Mouse (Mus musculus) liver, adult (tissue): ENCODE results near the gene Tbc1d8.
A peak's percentile ranks its signal among the peaks of the same experiment; 100 is the strongest.

ENCODE experiments used
- GATA4 ChIP-seq: IDR thresholded peaks from 2 replicates; pipeline ENCODE4 v1.6.1; 2014; ENCODE audit warnings: mild to moderate bottlenecking, low read length; ENCODE audit not compliant: insufficient replicate concordance

Gene Tbc1d8

DNA sequence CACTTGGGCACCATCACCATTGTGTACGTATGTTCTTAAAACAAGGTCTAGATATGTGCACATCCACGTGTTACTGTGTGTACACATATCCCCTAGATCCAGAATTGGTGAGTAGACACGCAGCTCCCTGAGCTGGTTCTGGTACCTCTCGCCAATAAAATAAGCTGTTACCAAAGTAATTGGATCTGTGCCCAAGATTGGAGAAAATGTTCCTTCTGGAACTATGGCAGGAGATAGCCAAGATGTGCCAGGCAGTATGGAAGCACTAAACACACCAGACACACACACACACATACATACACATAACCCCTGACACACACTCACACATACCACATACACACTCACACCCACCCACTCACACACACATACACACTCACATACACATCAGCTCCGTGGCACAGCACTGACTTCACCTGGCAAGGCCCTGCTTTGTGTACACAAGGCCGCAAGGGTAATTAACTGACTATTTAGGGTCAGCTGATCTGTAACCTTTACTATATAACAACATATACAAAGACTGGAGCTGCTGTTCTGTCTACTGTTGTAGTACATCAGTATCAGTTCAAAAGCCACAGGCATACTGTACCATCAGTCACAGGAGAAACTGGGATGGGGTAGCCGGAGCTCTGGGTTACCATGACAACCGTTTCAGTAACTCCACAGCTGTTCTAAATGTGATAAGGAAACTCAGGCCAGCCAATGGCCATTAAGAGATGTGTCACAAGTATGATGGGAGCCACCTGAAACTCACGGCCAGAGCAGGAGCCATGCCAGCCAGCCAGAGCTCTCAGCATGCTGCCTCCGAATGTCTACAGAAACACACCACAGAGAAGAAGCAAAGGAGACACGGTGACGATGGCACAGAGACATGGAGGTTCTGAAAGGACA lies 38.6 kb downstream of the Tbc1d8 start:
- no peak for TF ChIP-seq GATA4

DNA sequence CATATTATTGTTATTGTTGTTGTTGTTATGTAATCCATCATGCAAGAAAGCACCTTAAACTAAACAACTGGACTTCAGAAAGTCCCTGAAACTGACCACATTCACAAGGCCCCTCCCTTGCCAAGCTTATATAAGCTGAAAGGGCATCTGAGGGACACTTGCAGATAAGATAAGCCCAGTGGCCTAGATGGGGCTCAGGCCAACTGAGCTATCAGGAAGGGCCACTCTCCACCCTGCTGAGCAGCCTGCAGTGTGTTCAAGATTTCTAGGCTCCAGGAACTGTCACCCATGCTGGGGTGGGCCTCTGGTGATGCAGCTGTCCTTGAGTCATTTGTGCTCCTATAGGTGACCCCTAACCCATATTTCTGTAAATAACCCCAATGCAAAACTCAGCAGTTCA lies 39.9 kb downstream of the Tbc1d8 start:
- TF ChIP-seq GATA4 = peak; percentile 62; the same call in 1 of the 2 replicates

- no peak; the same call in 1 of the 2 replicates for TF ChIP-seq GATA4
These were observed 44.3 kb downstream of the Tbc1d8 start for GRCm38 (mm10) chr1:39434264-39434663.

GRCm38 (mm10) chr1:39430020-39430419 lies 48.5 kb downstream of the Tbc1d8 start:
- no peak for TF ChIP-seq GATA4

- TF ChIP-seq GATA4 = no peak
These were observed 49.5 kb downstream of the Tbc1d8 start for GRCm38 (mm10) chr1:39429015-39429414.

GRCm38 (mm10) chr1:39428280-39428679 lies 50.3 kb downstream of the Tbc1d8 start:
- TF ChIP-seq GATA4 = 0 out of 2 replicates have a peak, but pooled peaks have one; percentile 14

GRCm38 (mm10) chr1:39425497-39425896 lies 53.1 kb downstream of the Tbc1d8 start:
- TF ChIP-seq GATA4 = no peak

- no peak for TF ChIP-seq GATA4
These were observed 57.6 kb downstream of the Tbc1d8 start for GRCm38 (mm10) chr1:39420987-39421386.

DNA sequence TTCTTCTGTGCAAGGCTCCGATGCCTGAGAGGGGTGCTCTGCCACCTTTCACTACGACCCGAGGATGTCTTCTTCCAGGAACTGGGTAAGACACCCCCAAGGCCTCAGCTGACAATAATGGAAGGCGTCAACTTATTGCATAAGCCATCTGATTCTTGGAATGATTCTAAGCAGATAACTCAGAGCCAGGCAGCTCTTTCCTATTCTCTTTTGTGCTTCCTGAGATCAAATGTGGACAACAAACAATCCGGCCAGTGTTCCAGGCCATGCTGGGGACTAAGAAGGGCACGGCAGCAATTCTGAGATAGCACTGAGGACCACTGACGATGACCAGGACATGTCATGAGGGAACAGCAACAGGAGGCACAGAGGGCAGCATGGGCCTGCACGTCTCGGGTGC lies 59.7 kb downstream of the Tbc1d8 start:
- no peak for TF ChIP-seq GATA4

GRCm38 (mm10) chr1:39417817-39418216 lies 60.7 kb downstream of the Tbc1d8 start:
- peak; percentile 81; the same call in 1 of the 2 replicates for TF ChIP-seq GATA4

DNA sequence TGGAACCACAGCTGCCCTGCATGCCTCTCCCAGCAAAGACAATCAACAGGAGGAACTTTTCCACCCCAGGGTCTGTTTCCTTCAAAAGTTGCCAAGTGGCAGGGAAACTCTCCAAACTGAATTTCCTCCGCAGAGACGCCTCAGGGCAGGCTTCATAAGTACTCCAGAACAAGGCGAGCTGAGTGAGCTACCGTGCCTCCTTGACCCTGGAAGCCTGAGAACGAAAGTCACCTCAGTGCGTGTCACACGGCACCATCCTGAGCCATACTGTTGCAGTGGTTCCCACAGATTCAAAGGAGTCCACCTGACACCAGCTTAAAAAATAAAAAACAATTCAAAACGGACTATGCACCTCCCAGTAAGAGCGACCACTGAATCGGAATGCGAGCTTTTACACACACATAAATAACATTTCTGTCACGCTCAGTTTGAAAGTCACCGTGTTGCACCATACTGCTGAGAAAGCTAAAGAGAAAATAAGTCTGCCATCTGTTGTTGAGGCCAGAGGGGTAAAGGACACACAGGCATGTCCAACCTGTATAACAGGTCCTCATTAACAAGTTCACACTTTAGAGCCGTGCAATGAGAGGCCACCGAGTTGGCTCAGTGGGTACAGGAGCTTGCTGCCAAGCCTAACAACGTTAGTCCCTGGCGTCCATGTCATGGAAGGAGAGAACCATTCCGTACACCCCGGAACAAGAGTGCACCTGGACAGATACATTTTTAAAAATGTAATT lies 68.3 kb downstream of the Tbc1d8 start:
- TF ChIP-seq GATA4 = no peak

DNA sequence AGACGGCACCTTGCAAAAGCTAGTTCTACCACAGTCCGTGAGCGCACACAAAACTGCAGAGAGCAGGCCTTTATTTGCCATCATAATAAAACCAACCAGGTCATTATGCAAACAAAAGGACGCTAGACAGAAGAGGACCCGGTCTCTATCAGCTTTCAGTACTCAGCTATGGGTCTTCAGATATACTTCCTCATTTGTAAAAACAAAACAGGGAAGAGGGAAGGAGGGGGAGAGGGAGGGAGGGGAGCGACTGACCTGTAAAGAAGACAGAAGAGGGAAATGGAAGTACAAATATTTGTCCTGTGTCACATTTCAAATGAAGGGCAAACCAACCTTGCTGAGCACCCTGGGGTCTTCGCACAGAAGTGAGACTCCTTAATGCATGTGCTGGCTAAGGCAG lies 69.9 kb downstream of the Tbc1d8 start:
- no peak for TF ChIP-seq GATA4

DNA sequence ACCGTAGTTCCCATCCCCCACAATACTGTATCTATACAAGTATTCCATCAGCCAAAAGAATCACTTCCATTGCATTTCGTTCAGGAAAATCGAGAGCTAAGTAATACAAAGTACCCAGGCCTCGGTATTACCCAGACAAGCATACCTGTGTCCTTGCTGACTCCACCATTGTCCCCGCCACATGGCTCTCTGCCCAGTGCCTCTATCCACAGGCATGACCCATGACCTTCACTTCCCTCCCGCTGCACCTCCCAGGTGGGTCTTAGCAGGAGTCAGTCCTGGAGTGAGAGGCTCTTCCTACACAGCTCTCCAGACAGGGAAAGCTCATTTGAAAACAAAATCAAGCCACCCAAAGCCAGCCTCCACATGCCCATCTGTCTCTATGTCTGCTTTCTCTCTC lies 70.4 kb downstream of the Tbc1d8 start:
- TF ChIP-seq GATA4 = no peak

DNA sequence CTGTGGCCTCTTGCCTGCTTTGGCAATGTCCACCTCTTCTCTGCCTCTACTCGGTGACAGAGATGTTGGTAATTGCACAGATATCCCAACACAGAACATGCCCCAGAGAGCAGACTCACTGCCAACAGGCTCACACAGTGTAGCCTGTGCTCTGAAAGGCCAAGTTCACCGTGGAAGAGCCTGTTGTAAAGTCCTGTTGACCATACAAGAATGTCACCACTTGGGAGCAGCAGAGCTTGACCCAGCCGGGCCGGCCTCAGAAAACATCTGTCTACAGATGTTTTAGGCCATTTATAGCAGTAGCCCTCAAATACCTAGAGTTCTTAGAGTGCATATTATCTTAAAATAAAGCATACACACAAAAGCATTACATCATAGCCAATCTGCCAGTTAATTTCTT lies 71.4 kb downstream of the Tbc1d8 start:
- no peak for TF ChIP-seq GATA4

DNA sequence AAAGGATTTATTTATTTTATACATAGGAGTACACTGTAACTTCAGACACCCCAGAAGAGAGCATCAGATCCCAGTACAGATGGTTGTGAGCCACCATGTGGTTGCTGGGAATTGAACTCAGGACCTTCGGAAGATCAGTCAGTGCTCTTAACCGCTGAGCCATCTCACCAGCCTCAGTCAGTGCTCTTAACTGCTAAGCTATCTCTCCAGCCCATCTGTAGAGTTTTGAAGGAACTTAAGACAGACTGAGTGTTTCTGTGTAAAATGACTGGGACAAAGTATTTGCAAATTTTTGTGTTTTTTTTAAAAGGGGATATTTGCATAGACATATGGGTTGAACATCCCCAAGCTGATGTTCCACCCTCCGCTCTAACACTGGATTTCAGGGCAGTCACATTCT lies 78.4 kb downstream of the Tbc1d8 start:
- TF ChIP-seq GATA4 = no peak

DNA sequence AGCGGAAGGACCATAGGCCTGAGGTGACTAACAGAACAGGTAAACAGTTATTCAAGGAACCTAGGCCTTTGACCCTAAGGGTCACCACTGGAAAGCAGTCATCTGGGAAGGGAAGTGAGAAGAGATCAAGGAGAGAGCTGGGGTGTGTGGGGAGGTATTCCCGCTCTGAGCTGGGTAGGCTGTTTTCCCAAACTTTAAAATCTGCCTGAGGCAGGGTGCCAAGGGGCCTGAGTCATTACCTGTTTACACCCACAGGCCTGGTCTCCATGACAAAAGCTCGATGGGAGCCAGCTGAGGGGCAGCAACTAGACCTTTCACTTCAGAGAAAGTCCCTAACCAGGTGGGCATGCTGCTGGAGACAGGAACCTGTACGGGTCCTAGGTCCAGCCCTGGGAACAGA lies 79.3 kb downstream of the Tbc1d8 start:
- no peak for TF ChIP-seq GATA4
